Mouse (Mus musculus) kidney, embryonic 16.5 days (tissue): ENCODE results near the gene Racgap1. TPM values are rescaled to one million over a fixed set of nuclear protein-coding genes. Genes with fewer than 3 reads are reported as not detected.
A peak's percentile ranks its signal among the peaks of the same experiment; 100 is the strongest.

Experiments
- ATAC-seq: fragments of 200-750 bp; cut with Nextera tagmentation; 2 replicates; pipeline ENCODE4 v1.8.0; 2017; ENCODE audit warnings: moderate TSS enrichment; ENCODE audit not compliant: low FRiP score, low TSS enrichment
- H3K27ac ChIP-seq: fragments of 300-500 bp; sonication (generic); 2 replicates; pipeline ENCODE4 v1.5.1; 2014; ENCODE audit warnings: low read length
- H3K27me3 ChIP-seq: fragments of 300-500 bp; sonication (generic); 2 replicates; pipeline ENCODE4 v1.6.1; 2014; ENCODE audit warnings: low read length, control low read depth, mixed read lengths; ENCODE audit not compliant: insufficient read depth
- H3K36me3 ChIP-seq: fragments of 300-500 bp; sonication (generic); 2 replicates; pipeline ENCODE4 v1.6.1; 2014; ENCODE audit warnings: low read length, control low read depth, mixed read lengths; ENCODE audit not compliant: insufficient read depth
- H3K4me1 ChIP-seq: fragments of 300-500 bp; sonication (generic); 2 replicates; pipeline ENCODE4 v1.6.1; 2014; ENCODE audit warnings: low read length, control low read depth, mixed read lengths; ENCODE audit not compliant: insufficient read depth
- H3K4me2 ChIP-seq: fragments of 300-500 bp; sonication (generic); replicated peaks from 2 replicates; pipeline ENCODE4 v1.6.1; 2014; ENCODE audit warnings: low read depth, low read length
- H3K4me3 ChIP-seq: fragments of 300-500 bp; sonication (generic); 2 replicates; pipeline ENCODE4 v1.5.1; 2014; ENCODE audit warnings: mild to moderate bottlenecking, low read length
- H3K9ac ChIP-seq: fragments of 300-500 bp; sonication (generic); replicated peaks from 2 replicates; pipeline ENCODE4 v1.6.1; 2014; ENCODE audit warnings: low read length
- H3K9me3 ChIP-seq: fragments of 300-500 bp; sonication (generic); 2 replicates; pipeline ENCODE4 v1.6.1; 2016; ENCODE audit warnings: low read length, control low read depth
- WGBS: fragments of 180-500 bp; shearing (Covaris S2); extraction: QIAGEN DNeasy Blood & Tissue Kit; methylation state at CpG from one replicate; pipeline ENCODE4 v1.1.7; 2014; 5-methylcytosine and 5-hydroxymethylcytosine counted together
- polyA plus RNA-seq: library from polyadenylated mRNA; unstranded; fragments of >200 nt; fragmentation: Nextera tagmentation; extraction: Ambion mirVana; gene quantifications from 2 replicates; pipeline ENCODE4 v1.2.1, GENCODE M21; 2015

Racgap1 gene
- 143 and 157 TPM in 2 replicates for polyA plus RNA-seq

- Histone ChIP-seq H3K4me1 (peaks cover 37% of the 10 kb centered on the region), H3K36me3 (no peaks in the 10 kb centered on the region), H3K27ac (peak within 1 kb of the TSS; percentile 5; the same call in 1 of the 2 replicates), H3K27me3 (peaks cover 20% of the 10 kb centered on the region), H3K4me3 (peak within 1 kb of the TSS; percentile 80), H3K4me2 (peak within 1 kb of the TSS; percentile 62), H3K9ac (peak within 1 kb of the TSS; percentile 78), H3K9me3 (no peaks in the 10 kb centered on the region)
- under 1% methylated on average over 61 of the region's 68 CpGs for WGBS
- ATAC-seq, result peak; percentile 97
These were observed at the start of gene Racgap1 for GRCm38 (mm10) chr15:99651163-99651872. Racgap1 (minus strand) TSS chr15:99651656.

- H3K27me3 ChIP-seq, result no peaks in the 10 kb centered on the region
- peaks cover 14% of the 10 kb centered on the region for H3K36me3 ChIP-seq
- H3K4me3 ChIP-seq, result no peak overlapping the region
- H3K27ac ChIP-seq, result no peak overlapping the region
- H3K9me3 ChIP-seq, result no peaks in the 10 kb centered on the region
- no peak for ATAC-seq
- H3K4me1 ChIP-seq, result peaks cover 32% of the 10 kb centered on the region
- 85% methylated on average over 18 of the region's 18 CpGs for WGBS
- H3K4me2 ChIP-seq, result no peak overlapping the region
- no peak overlapping the region for H3K9ac ChIP-seq
These were observed 49.0 kb upstream of the Racgap1 start for GRCm38 (mm10) chr15:99700219-99701106.

GRCm38 (mm10) chr15:99699715-99700114 is 48.3 kb upstream of the Racgap1 start:
- Histone ChIP-seq H3K27ac (no peak overlapping the region), H3K4me2 (no peak overlapping the region), H3K9ac (no peak overlapping the region), H3K4me3 (no peak overlapping the region), H3K36me3 (peaks cover 11% of the 10 kb centered on the region; the same call in 1 of the 2 replicates), H3K27me3 (no peaks in the 10 kb centered on the region), H3K9me3 (no peaks in the 10 kb centered on the region), H3K4me1 (peaks cover 30% of the 10 kb centered on the region)
- ATAC-seq, result no peak
- WGBS, result 74% methylated on average over 10 of the region's 10 CpGs

GRCm38 (mm10) chr15:99698533-99699085 is 47.2 kb upstream of the Racgap1 start:
- Histone ChIP-seq H3K9ac (no peak overlapping the region), H3K4me1 (peaks cover 19% of the 10 kb centered on the region), H3K36me3 (no peaks in the 10 kb centered on the region), H3K4me2 (peak overlapping the region; percentile 32), H3K27ac (no peak overlapping the region), H3K27me3 (no peaks in the 10 kb centered on the region), H3K9me3 (no peaks in the 10 kb centered on the region), H3K4me3 (no peak overlapping the region)
- ATAC-seq, result no peak
- WGBS, result 32% methylated on average over 20 of the region's 20 CpGs

- peaks cover 9% of the 10 kb centered on the region; the same call in 1 of the 2 replicates for H3K4me1 ChIP-seq
- H3K4me2 ChIP-seq, result no peak overlapping the region
- no peaks in the 10 kb centered on the region for H3K27me3 ChIP-seq
- no peaks in the 10 kb centered on the region for H3K9me3 ChIP-seq
- ATAC-seq, result no peak
- H3K36me3 ChIP-seq, result no peaks in the 10 kb centered on the region
- H3K27ac ChIP-seq, result no peak overlapping the region
- H3K4me3 ChIP-seq, result no peak overlapping the region
- WGBS, result 8% methylated on average over 2 of the region's 2 CpGs
- H3K9ac ChIP-seq, result no peak overlapping the region
These were observed 45.9 kb upstream of the Racgap1 start for GRCm38 (mm10) chr15:99697309-99697708.

- H3K9ac ChIP-seq, result no peak overlapping the region
- H3K36me3 ChIP-seq, result no peaks in the 10 kb centered on the region
- H3K27me3 ChIP-seq, result no peaks in the 10 kb centered on the region
- 45% methylated on average over 9 of the region's 9 CpGs for WGBS
- H3K9me3 ChIP-seq, result no peaks in the 10 kb centered on the region
- H3K27ac ChIP-seq, result no peak overlapping the region
- H3K4me1 ChIP-seq, result no peaks in the 10 kb centered on the region
- ATAC-seq, result no peak
- no peak overlapping the region for H3K4me2 ChIP-seq
- no peak overlapping the region for H3K4me3 ChIP-seq
These were observed 40.5 kb upstream of the Racgap1 start for GRCm38 (mm10) chr15:99691976-99692375.

GRCm38 (mm10) chr15:99690924-99691323 is 39.5 kb upstream of the Racgap1 start:
- Histone ChIP-seq H3K4me1 (no peaks in the 10 kb centered on the region), H3K27me3 (no peaks in the 10 kb centered on the region), H3K27ac (no peak overlapping the region), H3K36me3 (no peaks in the 10 kb centered on the region), H3K4me3 (no peak overlapping the region), H3K9ac (no peak overlapping the region), H3K4me2 (no peak overlapping the region), H3K9me3 (no peaks in the 10 kb centered on the region)
- no peak for ATAC-seq
- 3% methylated on average over 4 of the region's 4 CpGs for WGBS

GRCm38 (mm10) chr15:99688712-99689111 is 37.3 kb upstream of the Racgap1 start:
- Histone ChIP-seq H3K4me1 (no peaks in the 10 kb centered on the region), H3K36me3 (no peaks in the 10 kb centered on the region), H3K4me3 (no peak overlapping the region), H3K9ac (no peak overlapping the region), H3K9me3 (no peaks in the 10 kb centered on the region), H3K27ac (no peak overlapping the region), H3K27me3 (no peaks in the 10 kb centered on the region), H3K4me2 (no peak overlapping the region)
- 3% methylated on average over 4 of the region's 4 CpGs for WGBS
- no peak for ATAC-seq

- Histone ChIP-seq H3K9ac (no peak overlapping the region), H3K4me3 (no peak overlapping the region), H3K27me3 (no peaks in the 10 kb centered on the region), H3K36me3 (no peaks in the 10 kb centered on the region), H3K9me3 (no peaks in the 10 kb centered on the region), H3K4me1 (no peaks in the 10 kb centered on the region), H3K4me2 (no peak overlapping the region), H3K27ac (no peak overlapping the region)
- WGBS, result 91% methylated on average over 5 of the region's 5 CpGs
- no peak for ATAC-seq
These were observed 32.7 kb upstream of the Racgap1 start for GRCm38 (mm10) chr15:99684156-99684555.
